Mouse (Mus musculus): ENCODE results near the gene Cluh. TPM values are rescaled to one million over a fixed set of nuclear protein-coding genes. Genes with fewer than 3 reads are reported as not detected.
A peak's percentile ranks its signal among the peaks of the same experiment; 100 is the strongest.

Cluh gene
- polyA plus RNA-seq, 1 experiment from 2014 or later: 47.0 TPM

DNA sequence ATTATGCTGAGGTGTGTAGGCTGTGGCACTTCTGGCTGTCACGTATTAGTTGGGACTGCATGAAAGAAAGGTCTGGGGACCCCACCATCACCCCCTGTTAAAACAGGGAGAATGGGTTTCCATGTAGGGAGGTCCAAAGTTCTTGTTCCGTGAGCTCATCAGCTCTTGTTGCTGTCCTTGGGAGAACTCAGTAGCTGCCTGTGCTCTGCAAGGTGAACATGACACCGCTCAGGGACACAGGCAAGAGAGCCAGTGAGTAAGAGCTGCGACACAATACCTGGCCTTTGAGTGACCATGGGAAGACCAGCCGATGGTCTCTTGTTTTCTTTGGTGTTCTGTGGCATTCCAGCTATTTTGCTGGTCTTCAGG is 17.0 kb downstream of the Cluh start:
- no peak overlapping the region for H3K27ac ChIP-seq (ENCODE audit: low read depth)
- H3K4me3 ChIP-seq (ENCODE audit: low read depth, low read length): no peak overlapping the region
- peaks cover 84% of the 10 kb centered on the region for H3K36me3 ChIP-seq (ENCODE audit: control insufficient read depth, insufficient read depth, low read length)
- 96% methylated on average over 5 of the region's 5 CpGs for WGBS
- no peak overlapping the region for H3K4me2 ChIP-seq (ENCODE audit: low read length)
- H3K9ac ChIP-seq (ENCODE audit: low read length): no peak overlapping the region
- no peaks in the 10 kb centered on the region for H3K27me3 ChIP-seq (replicated peaks; ENCODE audit: control insufficient read depth, insufficient read depth, low read length)
- no peaks in the 10 kb centered on the region for H3K9me3 ChIP-seq (ENCODE audit: control insufficient read depth, low read length)
- H3K4me1 ChIP-seq (replicated peaks; ENCODE audit: control insufficient read depth, insufficient read depth, low read length): no peaks in the 10 kb centered on the region
- no peak for ATAC-seq (replicated peaks; ENCODE audit: low FRiP score, low TSS enrichment, low read depth)
- peak; percentile 39 for DNase-seq (ENCODE audit: low spot score)

DNA sequence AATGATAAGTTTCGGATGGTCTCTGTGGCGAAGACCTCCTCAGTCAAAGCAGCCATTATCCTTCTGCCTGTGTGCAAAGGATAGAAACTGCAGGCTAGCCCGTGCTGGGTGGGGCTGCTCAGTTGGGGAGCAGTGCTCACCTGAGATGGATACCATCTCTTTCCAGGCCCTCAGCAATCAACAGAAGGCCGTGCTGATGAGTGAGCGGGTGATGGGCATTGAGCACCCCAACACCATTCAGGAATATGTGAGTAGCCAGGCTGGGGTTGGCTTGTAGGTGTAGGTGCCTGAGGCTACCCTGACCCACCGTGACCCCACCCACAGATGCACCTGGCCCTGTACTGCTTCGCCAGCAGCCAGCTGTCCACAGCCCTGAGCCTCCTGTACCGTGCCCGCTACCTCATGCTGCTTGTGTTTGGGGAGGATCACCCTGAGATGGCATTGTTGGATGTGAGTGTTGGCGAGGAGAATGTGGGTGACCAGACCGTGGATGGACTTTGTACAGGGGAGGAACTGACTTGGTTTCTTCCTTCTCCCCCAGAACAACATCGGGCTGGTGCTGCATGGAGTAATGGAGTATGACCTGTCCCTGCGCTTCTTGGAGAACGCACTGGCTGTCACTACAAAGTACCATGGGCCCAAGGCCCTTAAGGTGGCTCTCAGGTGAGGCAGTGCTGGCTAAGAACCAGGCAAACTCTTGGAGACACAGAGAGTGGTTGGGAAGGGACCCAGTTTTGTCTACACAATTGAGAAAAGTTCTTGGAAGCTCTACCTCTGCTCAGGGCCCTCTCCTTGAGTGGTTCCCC is 17.7 kb downstream of the Cluh start:
- WGBS: 93% methylated on average over 14 of the region's 14 CpGs
- Histone ChIP-seq H3K9me3 (ENCODE audit: control insufficient read depth, low read length) (no peaks in the 10 kb centered on the region), H3K4me1 (replicated peaks; ENCODE audit: control insufficient read depth, insufficient read depth, low read length) (no peaks in the 10 kb centered on the region), H3K27ac (ENCODE audit: low read depth) (no peak overlapping the region), H3K9ac (ENCODE audit: low read length) (no peak overlapping the region), H3K4me2 (ENCODE audit: low read length) (no peak overlapping the region), H3K36me3 (ENCODE audit: control insufficient read depth, insufficient read depth, low read length) (peaks cover 77% of the 10 kb centered on the region), H3K27me3 (replicated peaks; ENCODE audit: control insufficient read depth, insufficient read depth, low read length) (no peaks in the 10 kb centered on the region), H3K4me3 (ENCODE audit: low read depth, low read length) (no peak overlapping the region)
- DNase-seq (ENCODE audit: low spot score): peak; percentile 31
- ATAC-seq (replicated peaks; ENCODE audit: low FRiP score, low TSS enrichment, low read depth): no peak

DNA sequence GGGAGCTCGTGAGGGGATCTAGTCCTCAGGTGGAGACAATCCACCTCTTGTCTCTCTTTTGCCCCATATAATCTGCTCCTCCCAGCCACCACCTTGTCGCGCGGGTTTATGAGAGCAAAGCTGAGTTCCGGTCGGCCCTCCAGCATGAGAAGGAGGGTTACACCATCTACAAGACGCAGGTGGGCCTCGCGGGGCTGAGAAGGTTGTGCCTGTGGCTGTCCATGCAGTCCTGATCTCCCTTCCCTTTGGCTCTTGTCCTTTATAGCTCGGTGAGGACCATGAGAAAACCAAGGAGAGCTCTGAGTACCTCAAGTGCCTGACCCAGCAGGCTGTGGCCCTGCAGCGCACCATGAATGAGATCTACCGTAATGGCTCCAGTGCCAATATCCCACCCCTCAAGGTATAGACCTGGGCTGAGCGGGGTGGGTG is 18.3 kb downstream of the Cluh start:
- peaks cover 71% of the 10 kb centered on the region for H3K36me3 ChIP-seq (ENCODE audit: control insufficient read depth, insufficient read depth, low read length)
- no peak overlapping the region for H3K4me2 ChIP-seq (ENCODE audit: low read length)
- H3K9me3 ChIP-seq (ENCODE audit: control insufficient read depth, low read length): no peaks in the 10 kb centered on the region
- H3K27ac ChIP-seq (ENCODE audit: low read depth): no peak overlapping the region
- H3K4me1 ChIP-seq (replicated peaks; ENCODE audit: control insufficient read depth, insufficient read depth, low read length): no peaks in the 10 kb centered on the region
- H3K27me3 ChIP-seq (replicated peaks; ENCODE audit: control insufficient read depth, insufficient read depth, low read length): no peaks in the 10 kb centered on the region
- DNase-seq (ENCODE audit: low spot score): peak; percentile 44
- H3K9ac ChIP-seq (ENCODE audit: low read length): no peak overlapping the region
- no peak overlapping the region for H3K4me3 ChIP-seq (ENCODE audit: low read depth, low read length)
- ATAC-seq (replicated peaks; ENCODE audit: low FRiP score, low TSS enrichment, low read depth): no peak
- 93% methylated on average over 13 of the region's 13 CpGs for WGBS

DNA sequence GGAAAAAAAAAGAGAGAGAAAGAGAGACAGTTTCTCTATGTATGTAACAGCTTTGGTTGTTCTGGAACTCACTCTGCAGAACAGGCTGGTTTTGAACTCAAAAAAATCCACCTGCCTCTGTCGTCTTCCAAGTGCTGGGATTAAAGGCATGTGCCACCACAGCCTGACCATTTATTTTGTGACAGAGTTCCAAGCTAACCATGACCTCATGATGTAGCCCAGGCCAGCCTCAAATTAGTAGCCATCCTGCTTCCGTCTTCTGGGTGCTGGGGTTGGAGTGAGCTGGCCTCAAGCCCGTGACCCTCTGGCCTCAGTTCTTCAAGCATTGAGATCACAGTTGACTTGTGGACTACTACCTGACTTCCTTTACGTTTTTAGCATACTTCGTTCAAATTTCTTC is 19.2 kb downstream of the Cluh start:
- ATAC-seq (replicated peaks; ENCODE audit: low FRiP score, low TSS enrichment, low read depth): no peak
- H3K27ac ChIP-seq (ENCODE audit: low read depth): no peak overlapping the region
- no peak for DNase-seq (ENCODE audit: low spot score)
- no peak overlapping the region for H3K9ac ChIP-seq (ENCODE audit: low read length)
- H3K36me3 ChIP-seq (ENCODE audit: control insufficient read depth, insufficient read depth, low read length): peaks cover 68% of the 10 kb centered on the region
- 89% methylated on average over 5 of the region's 5 CpGs for WGBS
- H3K4me3 ChIP-seq (ENCODE audit: low read depth, low read length): no peak overlapping the region
- H3K4me2 ChIP-seq (ENCODE audit: low read length): no peak overlapping the region
- no peaks in the 10 kb centered on the region for H3K27me3 ChIP-seq (replicated peaks; ENCODE audit: control insufficient read depth, insufficient read depth, low read length)
- H3K4me1 ChIP-seq (replicated peaks; ENCODE audit: control insufficient read depth, insufficient read depth, low read length): no peaks in the 10 kb centered on the region
- H3K9me3 ChIP-seq (ENCODE audit: control insufficient read depth, low read length): no peaks in the 10 kb centered on the region

DNA sequence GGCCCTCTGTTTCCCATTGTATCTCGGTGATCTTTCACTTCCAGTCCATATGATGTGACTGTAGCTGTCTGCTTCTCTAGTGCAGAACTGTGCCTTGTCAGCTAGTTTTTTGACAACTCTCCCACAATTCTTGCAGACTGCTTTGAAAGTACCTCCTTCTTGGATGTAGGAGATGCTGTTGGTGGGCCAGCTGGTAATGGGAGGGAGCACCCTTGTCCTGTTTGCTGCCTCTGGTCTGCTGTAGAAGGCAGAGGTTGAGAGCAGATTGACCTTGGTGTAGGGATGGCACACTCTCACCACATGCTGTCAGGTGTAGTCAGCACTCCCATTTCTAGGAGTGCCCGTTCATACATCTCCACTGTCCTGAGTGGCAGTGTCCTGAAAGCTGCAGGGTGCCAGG is 19.7 kb downstream of the Cluh start:
- H3K4me3 ChIP-seq (ENCODE audit: low read depth, low read length): no peak overlapping the region
- peaks cover 68% of the 10 kb centered on the region for H3K36me3 ChIP-seq (ENCODE audit: control insufficient read depth, insufficient read depth, low read length)
- no peak overlapping the region for H3K27ac ChIP-seq (ENCODE audit: low read depth)
- no peak for DNase-seq (ENCODE audit: low spot score)
- no peak overlapping the region for H3K4me2 ChIP-seq (ENCODE audit: low read length)
- H3K9ac ChIP-seq (ENCODE audit: low read length): no peak overlapping the region
- WGBS: 86% methylated on average over 2 of the region's 2 CpGs
- no peaks in the 10 kb centered on the region for H3K9me3 ChIP-seq (ENCODE audit: control insufficient read depth, low read length)
- ATAC-seq (replicated peaks; ENCODE audit: low FRiP score, low TSS enrichment, low read depth): no peak
- H3K4me1 ChIP-seq (replicated peaks; ENCODE audit: control insufficient read depth, insufficient read depth, low read length): no peaks in the 10 kb centered on the region
- no peaks in the 10 kb centered on the region for H3K27me3 ChIP-seq (replicated peaks; ENCODE audit: control insufficient read depth, insufficient read depth, low read length)

DNA sequence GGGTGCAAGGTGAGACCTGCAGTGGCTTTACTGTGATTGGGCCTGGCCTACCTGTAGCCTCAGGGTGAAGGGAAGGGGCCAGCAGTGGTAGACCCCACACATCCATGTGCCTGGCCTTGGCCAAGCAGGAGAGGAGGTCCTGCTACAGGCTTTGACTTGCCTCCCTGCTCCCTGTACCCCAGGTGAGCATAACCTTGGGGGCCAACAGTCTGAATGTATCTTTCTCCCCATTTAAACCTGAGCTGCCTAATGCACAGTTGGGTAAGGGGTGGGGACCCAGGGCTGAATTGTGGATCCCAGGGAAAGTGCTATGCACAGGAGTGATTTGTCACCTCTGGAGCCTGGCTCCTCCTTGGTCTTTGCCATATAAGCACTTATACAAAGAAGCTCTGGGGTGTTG is 20.9 kb downstream of the Cluh start:
- Histone ChIP-seq H3K9me3 (ENCODE audit: control insufficient read depth, low read length) (no peaks in the 10 kb centered on the region), H3K4me3 (ENCODE audit: low read depth, low read length) (no peak overlapping the region), H3K27ac (ENCODE audit: low read depth) (no peak overlapping the region), H3K4me2 (ENCODE audit: low read length) (no peak overlapping the region), H3K9ac (ENCODE audit: low read length) (no peak overlapping the region), H3K27me3 (replicated peaks; ENCODE audit: control insufficient read depth, insufficient read depth, low read length) (no peaks in the 10 kb centered on the region), H3K36me3 (ENCODE audit: control insufficient read depth, insufficient read depth, low read length) (peaks cover 68% of the 10 kb centered on the region), H3K4me1 (replicated peaks; ENCODE audit: control insufficient read depth, insufficient read depth, low read length) (no peaks in the 10 kb centered on the region)
- ATAC-seq (replicated peaks; ENCODE audit: low FRiP score, low TSS enrichment, low read depth) (peak; percentile 40; the same call in 1 of the 2 replicates), DNase-seq (ENCODE audit: low spot score) (peak; percentile 50)

DNA sequence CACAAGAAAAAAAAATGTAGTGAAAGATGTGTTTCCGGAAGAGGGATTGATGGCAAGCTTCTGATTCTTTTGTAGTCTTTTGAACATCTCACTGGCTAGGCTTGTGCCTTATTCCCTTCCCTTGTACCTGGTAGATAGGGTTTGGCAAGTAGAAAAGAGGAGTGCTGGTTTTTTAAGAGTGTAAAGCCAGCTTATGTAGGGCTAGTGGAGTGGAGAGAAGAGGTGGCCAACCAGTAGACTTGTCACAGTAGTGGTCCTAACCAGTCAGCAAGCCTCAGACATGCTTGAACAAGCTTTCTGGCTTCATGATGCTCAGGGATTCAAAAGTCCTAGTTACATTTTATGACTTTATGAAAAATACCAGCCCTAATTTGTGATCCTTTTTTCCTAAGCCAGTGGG is 21.7 kb downstream of the Cluh start:
- no peak for ATAC-seq (replicated peaks; ENCODE audit: low FRiP score, low TSS enrichment, low read depth)
- DNase-seq (ENCODE audit: low spot score): peak; percentile 42
- Histone ChIP-seq H3K4me1 (replicated peaks; ENCODE audit: control insufficient read depth, insufficient read depth, low read length) (no peaks in the 10 kb centered on the region), H3K9ac (ENCODE audit: low read length) (no peak overlapping the region), H3K27ac (ENCODE audit: low read depth) (no peak overlapping the region), H3K4me2 (ENCODE audit: low read length) (no peak overlapping the region), H3K36me3 (ENCODE audit: control insufficient read depth, insufficient read depth, low read length) (peaks cover 66% of the 10 kb centered on the region), H3K9me3 (ENCODE audit: control insufficient read depth, low read length) (no peaks in the 10 kb centered on the region), H3K27me3 (replicated peaks; ENCODE audit: control insufficient read depth, insufficient read depth, low read length) (no peaks in the 10 kb centered on the region), H3K4me3 (ENCODE audit: low read depth, low read length) (no peak overlapping the region)
- 97% methylated on average over 1 of the region's 1 CpGs for WGBS

DNA sequence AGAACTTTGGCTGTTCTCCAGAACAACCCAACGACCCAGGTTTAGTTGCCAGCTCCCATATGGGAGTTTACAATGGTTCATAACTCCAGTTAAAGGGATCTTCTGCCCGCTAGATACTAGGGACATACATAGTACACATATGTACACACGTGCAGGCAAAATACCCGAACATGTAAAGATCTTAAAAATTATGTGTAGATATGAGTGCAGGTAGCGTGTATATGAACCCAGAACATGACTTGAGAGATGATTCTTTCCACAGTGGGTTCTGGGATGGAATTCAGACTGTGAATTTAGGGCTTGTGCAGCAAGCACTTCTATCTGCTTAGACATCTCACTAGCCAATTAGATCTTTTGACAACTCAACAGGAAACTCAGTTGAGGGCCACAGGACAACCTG is 22.5 kb downstream of the Cluh start:
- DNase-seq (ENCODE audit: low spot score) (peak; percentile 44), ATAC-seq (replicated peaks; ENCODE audit: low FRiP score, low TSS enrichment, low read depth) (no peak)
- Histone ChIP-seq H3K9me3 (ENCODE audit: control insufficient read depth, low read length) (no peaks in the 10 kb centered on the region), H3K9ac (ENCODE audit: low read length) (no peak overlapping the region), H3K27me3 (replicated peaks; ENCODE audit: control insufficient read depth, insufficient read depth, low read length) (no peaks in the 10 kb centered on the region), H3K4me1 (replicated peaks; ENCODE audit: control insufficient read depth, insufficient read depth, low read length) (no peaks in the 10 kb centered on the region), H3K27ac (ENCODE audit: low read depth) (no peak overlapping the region), H3K4me3 (ENCODE audit: low read depth, low read length) (no peak overlapping the region), H3K4me2 (ENCODE audit: low read length) (no peak overlapping the region), H3K36me3 (ENCODE audit: control insufficient read depth, insufficient read depth, low read length) (peaks cover 65% of the 10 kb centered on the region)
- WGBS: 89% methylated on average over 5 of the region's 5 CpGs

DNA sequence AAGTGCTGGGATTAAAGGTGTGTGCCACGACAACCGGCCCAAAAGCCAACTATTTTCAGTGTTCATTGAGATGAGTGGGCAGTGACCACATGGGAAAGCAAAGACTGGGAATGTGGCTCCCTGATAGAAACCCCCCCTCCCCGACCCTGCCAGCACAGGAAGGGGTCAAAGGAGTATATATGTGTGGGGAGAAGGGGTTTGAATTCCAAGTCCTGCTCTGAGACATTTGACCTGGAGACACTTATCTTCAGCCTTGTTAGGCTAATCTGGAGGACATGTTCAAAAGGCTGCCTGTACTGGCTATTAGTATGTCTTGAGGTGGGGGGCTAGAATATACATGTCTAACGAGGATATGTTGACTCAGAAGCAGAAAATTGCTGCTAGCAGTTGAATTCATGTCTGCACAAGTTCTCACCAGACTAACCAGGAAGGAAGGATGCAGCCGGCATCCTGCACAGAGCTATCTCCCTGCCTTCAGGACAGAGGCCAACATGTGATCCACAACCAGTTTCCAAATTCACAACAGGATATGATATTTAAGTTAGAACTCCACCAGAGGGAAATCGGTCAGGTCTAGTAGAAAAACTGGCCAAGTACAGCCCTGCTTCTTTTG is 23.7 kb downstream of the Cluh start:
- ATAC-seq (replicated peaks; ENCODE audit: low FRiP score, low TSS enrichment, low read depth) (no peak), DNase-seq (ENCODE audit: low spot score) (no peak)
- Histone ChIP-seq H3K4me2 (ENCODE audit: low read length) (no peak overlapping the region), H3K27ac (ENCODE audit: low read depth) (no peak overlapping the region), H3K36me3 (ENCODE audit: control insufficient read depth, insufficient read depth, low read length) (peaks cover 65% of the 10 kb centered on the region), H3K9me3 (ENCODE audit: control insufficient read depth, low read length) (no peaks in the 10 kb centered on the region), H3K9ac (ENCODE audit: low read length) (no peak overlapping the region), H3K4me3 (ENCODE audit: low read depth, low read length) (no peak overlapping the region), H3K27me3 (replicated peaks; ENCODE audit: control insufficient read depth, insufficient read depth, low read length) (no peaks in the 10 kb centered on the region), H3K4me1 (replicated peaks; ENCODE audit: control insufficient read depth, insufficient read depth, low read length) (no peaks in the 10 kb centered on the region)
- WGBS: 83% methylated on average over 6 of the region's 6 CpGs
